Mouse (Mus musculus): Measurements from ENCODE around the gene Secisbp2l. TPM values are rescaled to one million over a fixed set of nuclear protein-coding genes. Genes with fewer than 3 reads are reported as not detected.

Secisbp2l gene
- 16.7 and 16.8 TPM in 2 replicates for polyA plus RNA-seq (2016; fragmentation: Nextera tagmentation; extraction: Ambion mirVana)

DNA sequence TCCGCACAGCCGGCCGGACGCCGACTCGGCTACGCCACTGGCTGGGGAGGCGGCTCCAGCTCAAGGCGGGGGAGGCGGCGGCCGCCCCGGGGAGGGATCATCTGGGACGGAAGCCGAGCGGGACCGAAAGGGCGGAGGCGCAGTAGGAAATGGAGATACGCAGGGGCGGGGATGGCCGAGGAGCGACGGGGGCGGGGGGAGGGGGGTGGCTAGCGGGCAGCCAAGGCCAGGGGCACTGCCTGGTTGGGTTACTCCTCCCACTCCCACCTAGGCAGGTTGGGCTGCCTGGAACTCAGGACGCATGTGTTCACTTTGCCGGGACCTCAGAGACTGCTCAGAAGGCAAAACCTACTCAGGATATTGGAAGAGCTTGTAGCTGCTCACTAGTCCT lies at the start of gene Secisbp2l:
Secisbp2l (minus strand) TSS at position 152 of the 391 bp plus-strand sequence.
- peak; percentile 98 for ATAC-seq (ENCODE audit: insufficient number of reproducible peaks, low FRiP score)
- Histone ChIP-seq H3K4me2 (peak within 1 kb of the TSS; percentile 66), H3K9ac (peak within 1 kb of the TSS; percentile 92), H3K36me3 (no peaks in the 10 kb centered on the region), H3K4me1 (replicated peaks) (peaks cover 18% of the 10 kb centered on the region), H3K27me3 (replicated peaks) (no peaks in the 10 kb centered on the region), H3K27ac (ENCODE audit: poor library complexity, severe bottlenecking) (peak within 1 kb of the TSS; percentile 86), H3K9me3 (replicated peaks) (no peaks in the 10 kb centered on the region), H3K4me3 (peak within 1 kb of the TSS; percentile 88)
- WGBS, result under 1% methylated on average over 28 of the region's 28 CpGs

DNA sequence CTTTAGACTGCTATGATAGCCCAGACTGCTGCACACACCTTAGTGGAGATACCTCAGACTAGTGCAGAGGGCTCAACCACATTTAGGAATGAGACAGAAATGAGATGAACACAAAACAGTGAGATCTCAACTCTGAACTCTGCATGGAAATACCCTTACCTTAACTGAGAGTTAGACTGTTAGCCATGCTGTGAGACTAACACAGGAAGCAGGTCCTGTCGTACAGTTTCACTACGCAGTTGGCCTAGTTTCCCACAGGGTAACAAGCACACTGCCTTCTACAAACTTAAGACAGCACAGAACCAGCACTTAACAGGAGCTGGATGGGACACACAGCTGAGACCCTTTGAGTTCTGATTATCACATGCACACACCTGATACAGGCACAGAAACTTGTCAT lies 47.3 kb upstream of the Secisbp2l start:
- H3K36me3 ChIP-seq, result peaks cover 45% of the 10 kb centered on the region
- H3K27ac ChIP-seq (ENCODE audit: poor library complexity, severe bottlenecking), result no peak overlapping the region
- no peak overlapping the region for H3K9ac ChIP-seq
- no peak overlapping the region for H3K4me3 ChIP-seq
- no peak overlapping the region for H3K4me2 ChIP-seq
- H3K27me3 ChIP-seq (replicated peaks), result no peaks in the 10 kb centered on the region
- no peak for ATAC-seq (ENCODE audit: insufficient number of reproducible peaks, low FRiP score)
- H3K4me1 ChIP-seq (replicated peaks), result no peaks in the 10 kb centered on the region
- H3K9me3 ChIP-seq (replicated peaks), result no peaks in the 10 kb centered on the region
- WGBS, result 91% methylated on average over 2 of the region's 2 CpGs

DNA sequence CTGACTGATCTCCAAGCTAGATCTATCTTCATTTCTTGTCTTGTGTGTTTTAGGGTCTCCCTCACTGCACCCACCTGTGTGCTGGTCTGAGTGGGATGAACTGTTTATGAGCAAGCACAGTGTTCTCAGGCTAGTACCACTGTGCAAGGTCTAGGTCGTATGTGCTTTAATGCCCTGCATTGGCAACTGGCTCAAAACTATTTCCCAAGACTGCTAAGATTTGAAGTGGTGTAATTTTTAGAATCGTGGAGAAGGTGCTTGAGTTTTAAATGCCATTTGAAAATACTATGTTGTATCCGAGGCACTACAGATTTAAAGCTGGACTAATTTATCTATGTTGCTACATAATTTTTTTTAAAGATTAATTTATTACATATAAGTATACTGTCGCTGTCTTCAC lies 45.2 kb upstream of the Secisbp2l start:
- no peak for ATAC-seq (ENCODE audit: insufficient number of reproducible peaks, low FRiP score)
- no peak overlapping the region for H3K27ac ChIP-seq (ENCODE audit: poor library complexity, severe bottlenecking)
- 84% methylated on average over 4 of the region's 4 CpGs for WGBS
- peaks cover 27% of the 10 kb centered on the region for H3K36me3 ChIP-seq
- no peak overlapping the region for H3K4me3 ChIP-seq
- no peak overlapping the region for H3K9ac ChIP-seq
- no peaks in the 10 kb centered on the region for H3K27me3 ChIP-seq (replicated peaks)
- no peak overlapping the region for H3K4me2 ChIP-seq
- no peaks in the 10 kb centered on the region for H3K4me1 ChIP-seq (replicated peaks)
- H3K9me3 ChIP-seq (replicated peaks), result no peaks in the 10 kb centered on the region

DNA sequence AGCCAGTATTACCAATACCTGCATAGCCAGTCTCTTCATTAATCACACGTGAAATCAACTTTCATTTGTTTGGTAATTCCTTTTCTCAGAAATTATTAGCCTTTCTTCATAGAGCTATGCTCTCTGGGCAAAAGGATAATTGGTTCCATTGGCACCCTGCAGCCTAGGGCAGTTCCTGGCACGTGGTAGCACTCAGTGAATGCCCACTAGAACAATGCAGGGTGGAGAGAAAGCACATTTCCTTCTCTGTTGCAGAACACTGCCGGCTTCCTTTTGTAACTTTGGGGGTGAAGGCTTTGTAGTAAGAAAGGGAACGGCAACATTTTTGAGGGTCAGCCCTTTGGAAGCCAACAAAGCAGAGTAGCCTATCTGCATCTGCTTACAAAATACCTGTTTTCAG lies 43.5 kb upstream of the Secisbp2l start:
- H3K27ac ChIP-seq (ENCODE audit: poor library complexity, severe bottlenecking), result no peak overlapping the region
- no peak overlapping the region for H3K4me2 ChIP-seq
- 78% methylated on average over 4 of the region's 4 CpGs for WGBS
- H3K9me3 ChIP-seq (replicated peaks), result no peaks in the 10 kb centered on the region
- no peak overlapping the region for H3K4me3 ChIP-seq
- peaks cover 12% of the 10 kb centered on the region for H3K36me3 ChIP-seq
- no peak overlapping the region for H3K9ac ChIP-seq
- no peak for ATAC-seq (ENCODE audit: insufficient number of reproducible peaks, low FRiP score)
- no peaks in the 10 kb centered on the region for H3K4me1 ChIP-seq (replicated peaks)
- H3K27me3 ChIP-seq (replicated peaks), result no peaks in the 10 kb centered on the region

DNA sequence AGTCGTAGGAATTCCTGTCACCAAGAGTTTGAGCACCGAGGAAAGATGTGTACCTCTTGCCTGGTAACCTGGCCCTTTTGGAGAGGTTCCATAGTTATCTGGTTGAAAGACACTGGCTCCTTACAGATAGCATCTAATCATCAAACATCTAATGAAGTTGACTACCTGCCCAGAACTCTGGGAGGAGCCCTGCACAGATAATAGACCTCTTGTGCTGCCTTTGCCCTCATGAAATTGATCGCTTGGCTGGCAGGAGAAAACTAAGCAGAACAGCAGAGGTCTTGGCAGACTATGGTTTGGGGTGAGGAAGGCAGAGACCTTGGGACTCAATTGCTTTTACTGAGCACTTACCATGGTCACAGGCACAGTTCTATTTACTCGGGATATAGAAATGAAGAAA lies 37.7 kb upstream of the Secisbp2l start:
- no peaks in the 10 kb centered on the region for H3K4me1 ChIP-seq (replicated peaks)
- no peak overlapping the region for H3K4me2 ChIP-seq
- WGBS, result 81% methylated on average over 4 of the region's 4 CpGs
- H3K9me3 ChIP-seq (replicated peaks), result no peaks in the 10 kb centered on the region
- H3K36me3 ChIP-seq, result no peaks in the 10 kb centered on the region
- ATAC-seq (ENCODE audit: insufficient number of reproducible peaks, low FRiP score), result no peak
- H3K27me3 ChIP-seq (replicated peaks), result no peaks in the 10 kb centered on the region
- H3K9ac ChIP-seq, result no peak overlapping the region
- no peak overlapping the region for H3K27ac ChIP-seq (ENCODE audit: poor library complexity, severe bottlenecking)
- no peak overlapping the region for H3K4me3 ChIP-seq

DNA sequence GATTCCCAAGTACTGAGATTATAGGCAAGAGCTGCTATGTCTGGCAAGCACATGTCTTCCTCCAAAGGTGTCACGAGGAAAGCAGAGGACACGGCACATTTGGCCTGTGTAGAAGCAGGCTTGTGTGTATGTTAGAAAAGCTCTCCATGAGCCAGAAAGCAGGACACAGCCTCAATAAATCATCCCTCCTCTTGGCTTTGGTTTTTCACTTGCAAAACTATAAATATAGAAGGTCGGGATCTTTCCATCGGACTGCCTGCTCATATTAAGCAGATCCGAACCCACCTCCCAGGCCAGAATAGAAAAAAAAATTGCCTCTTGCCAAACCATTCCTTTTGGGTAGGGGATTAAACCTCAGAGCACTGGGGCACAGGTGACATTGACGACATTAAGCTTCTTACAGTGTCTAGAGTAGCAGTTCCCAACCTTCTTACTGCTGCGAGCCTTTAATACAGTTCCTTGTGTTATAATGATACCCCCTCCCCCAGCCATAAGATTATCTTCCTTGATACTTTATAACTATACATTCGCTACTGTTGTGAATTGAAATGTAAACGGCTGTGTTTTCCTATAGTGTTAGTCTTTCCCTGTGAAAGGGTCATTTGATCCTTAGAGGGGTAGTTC lies 31.4 kb upstream of the Secisbp2l start:
- H3K9me3 ChIP-seq (replicated peaks), result no peaks in the 10 kb centered on the region
- ATAC-seq (ENCODE audit: insufficient number of reproducible peaks, low FRiP score), result no peak
- no peak overlapping the region for H3K9ac ChIP-seq
- WGBS, result 71% methylated on average over 9 of the region's 9 CpGs
- H3K27me3 ChIP-seq (replicated peaks), result no peaks in the 10 kb centered on the region
- no peak overlapping the region for H3K4me3 ChIP-seq
- H3K36me3 ChIP-seq, result no peaks in the 10 kb centered on the region
- H3K27ac ChIP-seq (ENCODE audit: poor library complexity, severe bottlenecking), result no peak overlapping the region
- H3K4me2 ChIP-seq, result no peak overlapping the region
- H3K4me1 ChIP-seq (replicated peaks), result no peaks in the 10 kb centered on the region

DNA sequence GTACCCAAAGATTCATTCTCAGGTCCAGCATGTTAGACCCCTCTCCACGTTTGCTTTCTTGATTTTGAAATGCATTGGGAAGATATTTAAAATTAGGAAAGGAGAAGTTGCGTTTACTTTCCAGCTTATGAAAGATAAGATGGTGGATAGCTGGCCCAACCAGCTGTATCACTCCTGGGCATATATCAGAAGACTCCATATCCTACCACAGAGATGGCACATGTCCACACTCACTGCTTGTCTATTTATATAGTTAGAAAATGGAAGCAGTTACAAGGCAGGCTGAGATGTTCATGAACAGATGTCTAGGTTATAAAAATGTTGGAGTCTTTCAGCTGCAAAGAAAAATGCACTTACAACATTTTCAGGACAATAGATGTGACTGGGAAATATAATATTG lies 28.7 kb upstream of the Secisbp2l start:
- WGBS, result 62% methylated on average over 2 of the region's 2 CpGs
- no peaks in the 10 kb centered on the region for H3K27me3 ChIP-seq (replicated peaks)
- H3K9ac ChIP-seq, result no peak overlapping the region
- no peaks in the 10 kb centered on the region for H3K36me3 ChIP-seq
- no peak overlapping the region for H3K27ac ChIP-seq (ENCODE audit: poor library complexity, severe bottlenecking)
- H3K9me3 ChIP-seq (replicated peaks), result no peaks in the 10 kb centered on the region
- H3K4me3 ChIP-seq, result no peak overlapping the region
- no peak overlapping the region for H3K4me2 ChIP-seq
- no peak for ATAC-seq (ENCODE audit: insufficient number of reproducible peaks, low FRiP score)
- no peaks in the 10 kb centered on the region for H3K4me1 ChIP-seq (replicated peaks)

DNA sequence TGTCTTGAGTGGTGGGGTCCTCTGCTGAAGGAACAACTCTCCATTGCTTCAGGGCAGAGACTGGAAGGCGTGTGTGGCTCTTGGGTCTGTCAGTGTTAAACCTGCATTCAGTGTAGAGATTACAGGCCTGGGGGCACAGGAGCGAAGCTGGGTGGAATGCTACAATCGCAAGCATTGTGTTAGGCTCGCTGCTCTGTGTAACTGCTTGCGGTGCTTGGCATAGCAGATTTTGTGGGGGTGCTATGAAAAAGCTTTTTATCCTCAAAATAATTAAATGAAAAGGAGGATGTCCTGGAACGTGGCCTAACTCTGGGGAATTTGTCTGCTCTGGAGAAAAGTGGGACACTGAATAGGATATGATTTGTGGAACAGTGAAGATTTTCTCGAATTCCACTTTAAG lies 26.9 kb upstream of the Secisbp2l start:
- H3K27ac ChIP-seq (ENCODE audit: poor library complexity, severe bottlenecking), result no peak overlapping the region
- no peaks in the 10 kb centered on the region for H3K27me3 ChIP-seq (replicated peaks)
- H3K9ac ChIP-seq, result no peak overlapping the region
- H3K4me2 ChIP-seq, result no peak overlapping the region
- no peak overlapping the region for H3K4me3 ChIP-seq
- H3K9me3 ChIP-seq (replicated peaks), result peaks cover 4% of the 10 kb centered on the region
- ATAC-seq (ENCODE audit: insufficient number of reproducible peaks, low FRiP score), result no peak
- H3K4me1 ChIP-seq (replicated peaks), result no peaks in the 10 kb centered on the region
- H3K36me3 ChIP-seq, result no peaks in the 10 kb centered on the region
- 69% methylated on average over 7 of the region's 7 CpGs for WGBS

DNA sequence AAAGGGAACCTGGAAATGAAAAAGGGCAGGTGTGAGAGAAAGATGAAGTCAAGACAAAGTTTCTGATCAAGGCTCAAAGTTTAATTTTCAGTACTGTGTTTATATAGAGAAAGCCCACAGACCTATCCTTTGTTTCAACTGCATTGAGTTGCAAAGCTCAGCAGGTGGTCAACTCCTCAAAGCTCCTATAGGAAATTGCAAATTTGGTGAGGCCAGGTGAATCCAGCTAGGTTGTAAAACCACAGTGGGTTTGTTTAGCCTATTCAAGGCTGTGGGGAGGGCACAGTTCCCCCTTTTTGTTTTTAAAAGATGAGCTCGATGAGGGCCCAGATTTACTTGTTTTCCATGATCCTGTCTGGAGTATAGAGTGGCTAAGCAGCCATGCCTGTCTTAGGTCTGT lies 23.2 kb upstream of the Secisbp2l start:
- Histone ChIP-seq H3K4me1 (replicated peaks) (peaks cover 6% of the 10 kb centered on the region), H3K9ac (no peak overlapping the region), H3K36me3 (no peaks in the 10 kb centered on the region), H3K9me3 (replicated peaks) (peaks cover 4% of the 10 kb centered on the region), H3K27me3 (replicated peaks) (no peaks in the 10 kb centered on the region), H3K4me3 (no peak overlapping the region), H3K27ac (ENCODE audit: poor library complexity, severe bottlenecking) (no peak overlapping the region), H3K4me2 (no peak overlapping the region)
- ATAC-seq (ENCODE audit: insufficient number of reproducible peaks, low FRiP score), result no peak
- WGBS, result 37% methylated on average over 1 of the region's 1 CpGs

DNA sequence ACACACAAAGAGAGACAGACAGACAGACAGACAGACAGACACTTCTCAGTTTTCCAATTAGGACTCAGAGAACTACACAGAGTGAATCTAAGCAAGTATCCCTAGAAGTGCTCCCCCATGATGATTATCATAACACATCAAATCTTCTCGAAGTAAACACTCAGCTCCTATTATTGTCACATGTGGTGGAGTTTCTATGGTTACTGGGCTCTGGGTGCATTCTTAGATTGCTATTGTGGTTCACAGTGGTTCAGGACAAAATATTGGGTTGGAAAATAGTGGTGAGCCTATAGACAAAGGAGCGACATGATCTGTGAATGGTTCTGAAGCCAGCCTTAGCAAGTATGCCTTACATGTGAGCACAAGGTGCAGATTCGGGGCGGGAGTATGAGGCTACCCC lies 19.3 kb upstream of the Secisbp2l start:
- Histone ChIP-seq H3K27ac (ENCODE audit: poor library complexity, severe bottlenecking) (no peak overlapping the region), H3K4me3 (no peak overlapping the region), H3K4me2 (no peak overlapping the region), H3K4me1 (replicated peaks) (peaks cover 16% of the 10 kb centered on the region), H3K27me3 (replicated peaks) (no peaks in the 10 kb centered on the region), H3K9me3 (replicated peaks) (peaks cover 4% of the 10 kb centered on the region), H3K36me3 (no peaks in the 10 kb centered on the region), H3K9ac (no peak overlapping the region)
- 75% methylated on average over 4 of the region's 4 CpGs for WGBS
- no peak for ATAC-seq (ENCODE audit: insufficient number of reproducible peaks, low FRiP score)

DNA sequence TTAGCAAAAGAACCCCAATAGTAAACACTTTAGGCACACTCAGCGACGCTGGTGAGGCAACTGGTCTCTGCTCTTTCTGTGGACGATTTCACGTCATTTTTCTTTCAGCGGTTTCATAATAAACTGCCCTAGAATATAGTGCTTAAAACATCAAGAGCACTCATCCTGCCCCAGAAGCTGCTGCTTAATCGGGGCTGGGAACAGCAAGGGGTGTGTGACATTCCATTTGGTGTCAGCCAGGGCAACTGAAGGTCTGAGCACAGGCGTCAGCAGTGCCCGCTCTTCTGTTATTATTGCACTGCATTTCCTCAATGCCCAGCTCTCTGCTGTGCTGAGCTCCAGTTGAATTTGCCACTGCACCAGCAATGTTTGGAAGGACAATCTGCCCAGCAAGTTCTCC lies 18.4 kb upstream of the Secisbp2l start:
- Histone ChIP-seq H3K27me3 (replicated peaks) (no peaks in the 10 kb centered on the region), H3K4me1 (replicated peaks) (peaks cover 16% of the 10 kb centered on the region), H3K9ac (no peak overlapping the region), H3K27ac (ENCODE audit: poor library complexity, severe bottlenecking) (no peak overlapping the region), H3K9me3 (replicated peaks) (peaks cover 4% of the 10 kb centered on the region), H3K36me3 (no peaks in the 10 kb centered on the region), H3K4me3 (no peak overlapping the region), H3K4me2 (peak overlapping the region; percentile 19)
- no peak for ATAC-seq (ENCODE audit: insufficient number of reproducible peaks, low FRiP score)
- 40% methylated on average over 8 of the region's 8 CpGs for WGBS

DNA sequence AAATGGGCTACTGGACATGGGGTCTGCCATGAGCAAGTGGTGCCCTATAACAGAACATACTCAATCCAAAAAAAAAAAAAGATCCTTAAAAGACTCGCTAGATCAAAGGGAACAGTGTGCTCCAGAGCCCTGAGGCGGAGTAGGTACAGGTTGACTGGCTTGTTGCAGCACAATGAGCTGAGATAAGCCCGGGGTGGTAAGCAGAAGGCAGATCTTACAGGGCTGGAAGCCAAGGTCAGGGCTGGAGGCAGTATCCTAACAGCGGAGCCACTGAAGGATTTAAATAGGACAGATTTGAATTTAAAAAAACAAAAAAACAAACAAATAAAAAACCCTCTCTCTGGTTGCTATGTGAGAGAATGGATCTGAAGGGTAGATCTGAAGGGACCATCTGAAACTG lies 17.8 kb upstream of the Secisbp2l start:
- no peak overlapping the region for H3K4me2 ChIP-seq

More for the DNA sequence above, 17.8 kb upstream of the Secisbp2l start:
- WGBS, result 38% methylated on average over 4 of the region's 4 CpGs
- Histone ChIP-seq H3K9me3 (replicated peaks) (no peaks in the 10 kb centered on the region), H3K36me3 (no peaks in the 10 kb centered on the region), H3K9ac (no peak overlapping the region), H3K27me3 (replicated peaks) (no peaks in the 10 kb centered on the region), H3K4me3 (no peak overlapping the region), H3K4me1 (replicated peaks) (peaks cover 16% of the 10 kb centered on the region), H3K27ac (ENCODE audit: poor library complexity, severe bottlenecking) (no peak overlapping the region)
- ATAC-seq (ENCODE audit: insufficient number of reproducible peaks, low FRiP score), result no peak
